Mouse (Mus musculus): Measurements from ENCODE around the gene Snx27.

Gene Snx27

DNA sequence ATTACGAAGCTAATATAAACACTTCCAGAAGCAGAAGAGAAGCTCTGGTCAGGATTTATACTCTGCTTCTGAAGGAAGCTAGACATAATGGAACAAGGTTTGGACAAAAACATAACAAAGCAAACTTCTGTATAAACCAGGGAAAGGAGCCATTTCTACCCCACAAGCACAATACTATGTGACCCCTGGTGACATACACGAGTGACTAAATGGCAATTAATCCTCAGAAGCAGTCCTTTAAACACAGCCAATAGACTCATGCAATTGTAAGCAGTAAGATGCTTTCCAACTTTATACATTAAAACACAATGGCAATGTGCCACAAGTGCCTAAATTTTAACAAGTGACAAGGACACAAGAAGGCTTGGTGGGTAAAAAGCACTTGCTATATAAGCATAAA lies 15.3 kb downstream of the Snx27 start:
- no peak for DNase-seq (ENCODE audit: low read depth, low spot score)

DNA sequence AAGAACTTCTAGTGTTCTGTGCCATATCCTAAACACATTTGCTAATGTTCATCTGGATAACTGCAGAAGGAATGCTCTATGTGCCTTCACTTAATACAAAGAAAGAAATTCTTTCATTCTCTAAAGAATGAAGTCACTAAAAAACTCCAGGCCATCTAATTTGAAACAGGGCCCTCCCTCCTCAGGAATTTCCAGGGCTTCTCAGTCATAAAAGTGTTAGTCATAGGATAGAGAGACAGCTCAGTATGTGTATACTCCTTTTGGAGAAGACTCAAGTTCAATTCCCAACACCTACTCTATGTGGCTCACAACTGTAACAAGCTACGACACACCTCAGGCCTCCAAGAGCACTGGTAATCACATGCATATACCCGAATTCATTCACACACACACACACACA lies 17.0 kb downstream of the Snx27 start:
- DNase-seq (ENCODE audit: low read depth, low spot score), result peak; percentile 93

DNA sequence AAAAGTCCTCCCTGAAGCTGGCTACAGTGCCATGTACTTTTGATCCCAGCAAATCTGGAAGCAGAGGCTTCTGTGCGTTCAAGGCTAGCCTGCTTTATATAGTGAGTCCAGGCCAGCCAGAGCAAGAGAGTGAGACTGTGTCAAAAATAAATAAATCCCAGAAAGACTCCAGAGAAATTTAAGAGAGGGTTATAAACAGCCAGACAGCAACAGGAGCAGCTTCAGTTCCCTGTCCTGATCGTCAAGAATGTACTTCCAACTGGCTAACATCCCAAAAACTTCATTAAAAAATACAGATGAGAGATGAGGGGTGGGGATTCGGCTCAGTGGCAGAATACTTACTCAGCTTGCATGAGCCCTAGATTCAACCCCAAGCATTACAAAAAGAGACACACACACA lies 17.4 kb downstream of the Snx27 start:
- DNase-seq (ENCODE audit: low read depth, low spot score), result no peak

DNA sequence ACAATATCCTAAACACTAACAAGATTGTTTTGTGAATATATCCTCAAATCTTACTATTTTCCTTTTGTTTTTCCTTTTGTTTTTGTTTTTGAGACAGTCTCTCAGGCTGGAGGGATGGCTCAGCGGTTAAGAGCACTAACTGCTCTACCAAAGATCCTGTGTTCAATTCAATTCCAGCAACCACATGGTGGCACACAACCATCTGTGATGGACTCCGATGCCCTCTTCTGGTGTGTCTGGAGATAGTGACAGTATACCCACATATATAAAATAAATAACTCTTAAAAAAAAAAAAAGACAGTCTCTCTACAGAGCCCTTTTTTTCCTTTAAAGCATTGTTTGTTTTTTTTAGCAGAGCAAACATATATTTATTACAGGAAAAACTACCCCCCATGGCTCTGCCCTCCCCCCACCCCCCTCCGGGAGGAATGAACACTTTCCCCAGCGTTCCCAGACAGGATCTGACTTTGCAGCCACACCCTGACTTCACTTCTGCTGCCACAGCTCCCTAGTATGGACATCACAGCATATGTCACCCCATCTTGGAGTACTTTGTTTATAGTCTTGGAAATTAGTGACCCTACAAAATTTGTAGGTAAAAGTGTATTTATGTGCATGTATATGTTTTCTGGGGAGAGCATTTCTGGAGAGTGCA lies 18.0 kb downstream of the Snx27 start:
- peak; percentile 58 for DNase-seq (ENCODE audit: low read depth, low spot score)

DNA sequence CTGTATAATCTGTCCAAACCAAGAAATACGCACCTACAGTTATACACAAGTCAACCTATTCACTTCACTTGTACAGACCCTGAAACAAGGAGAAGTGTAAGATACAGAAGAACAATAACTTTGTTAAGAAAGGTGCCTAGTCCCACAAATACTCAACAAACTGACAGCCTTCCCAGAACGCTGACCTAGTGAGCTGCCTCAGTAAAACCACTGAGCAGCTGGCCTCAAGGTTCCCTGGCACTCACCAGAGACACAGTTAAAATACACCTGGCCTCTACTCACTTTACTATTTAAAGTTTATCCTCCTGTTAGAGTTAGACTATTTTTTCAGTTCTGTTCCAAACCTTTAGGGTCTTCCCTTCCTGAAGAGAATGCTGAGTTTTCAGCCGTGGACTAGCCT lies 19.4 kb downstream of the Snx27 start:
- no peak for DNase-seq (ENCODE audit: low read depth, low spot score)

DNA sequence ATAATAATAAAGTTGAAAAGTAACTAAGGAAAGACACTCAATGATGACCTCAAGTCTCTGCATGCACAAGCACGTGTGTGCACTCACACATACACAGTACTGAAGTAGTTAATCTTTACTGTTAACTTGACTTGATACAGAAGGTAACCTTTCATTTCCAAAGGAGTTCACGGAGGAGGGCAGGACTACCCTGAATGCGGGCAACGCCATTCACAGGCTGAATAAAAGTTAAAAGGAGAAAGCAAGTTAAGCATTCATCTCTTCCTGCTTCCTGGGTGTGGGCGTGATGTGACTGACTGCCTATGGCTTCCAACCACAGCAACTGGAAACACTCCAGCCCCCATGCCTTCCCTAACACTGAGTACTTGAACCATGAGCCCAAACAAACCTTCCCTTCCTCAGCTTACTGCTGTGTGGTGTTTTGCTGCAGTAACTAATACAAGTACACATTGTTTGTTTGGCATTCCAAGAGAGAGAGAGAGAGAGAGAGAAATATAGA lies 22.5 kb downstream of the Snx27 start:
- DNase-seq (ENCODE audit: low read depth, low spot score), result peak; percentile 42

DNA sequence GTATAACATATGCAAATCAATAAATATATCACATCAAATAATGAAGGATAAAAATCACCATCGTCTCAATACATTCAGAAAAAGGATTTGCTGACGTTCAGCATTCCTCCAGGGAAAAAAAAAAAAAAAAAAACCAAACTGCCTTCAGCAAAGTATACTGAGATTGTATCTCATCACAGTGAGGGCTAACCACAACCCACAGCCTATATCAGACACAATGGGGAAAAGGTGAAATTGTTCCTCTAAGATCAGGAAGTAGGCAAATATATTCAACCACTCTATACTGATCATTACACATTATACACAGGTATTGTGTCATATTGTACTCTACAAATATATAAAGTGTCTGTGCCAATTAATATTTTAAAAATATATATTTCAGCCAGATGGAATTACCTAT lies 33.5 kb downstream of the Snx27 start:
- no peak for DNase-seq (ENCODE audit: low read depth, low spot score)

DNA sequence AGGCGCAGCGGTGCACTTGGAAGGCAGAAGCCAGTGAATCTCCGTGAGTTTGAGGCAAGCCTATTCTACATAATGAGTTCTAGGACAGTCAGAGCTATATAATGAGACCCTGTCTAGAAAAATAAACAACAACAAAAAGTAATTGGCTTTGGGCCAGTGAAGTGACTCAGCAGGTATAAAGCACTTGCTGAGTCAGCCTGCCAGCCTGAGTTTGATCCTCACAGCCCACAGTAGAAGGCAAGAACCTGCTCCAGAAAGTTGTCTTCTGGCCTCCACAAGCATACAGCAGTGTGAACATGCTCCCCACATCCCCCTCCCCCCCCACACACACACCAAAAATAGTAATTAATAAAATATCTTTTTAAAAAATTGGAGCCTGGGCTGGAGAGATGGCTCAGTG lies 45.3 kb downstream of the Snx27 start:
- DNase-seq (ENCODE audit: low read depth, low spot score), result peak; percentile 72

DNA sequence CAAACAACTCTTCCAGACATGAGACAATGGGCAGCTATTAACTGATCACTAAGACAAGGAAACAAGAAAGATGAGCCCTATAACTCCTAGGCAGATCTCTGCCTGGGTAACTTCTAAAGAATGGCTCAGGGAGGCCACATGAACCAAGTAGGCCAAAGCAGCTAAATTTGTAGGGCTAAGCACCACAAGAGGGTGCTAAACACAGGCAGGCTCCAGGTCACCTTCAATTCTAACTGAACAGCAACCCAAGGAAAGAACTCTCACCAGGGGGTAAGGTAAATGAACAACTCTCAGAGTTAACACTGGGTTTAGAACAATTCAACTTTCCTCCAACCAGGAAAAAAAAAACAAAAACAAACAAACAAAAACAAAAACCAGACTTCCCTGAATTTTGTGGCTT lies 48.5 kb downstream of the Snx27 start:
- peak; percentile 67 for DNase-seq (ENCODE audit: low read depth, low spot score)

DNA sequence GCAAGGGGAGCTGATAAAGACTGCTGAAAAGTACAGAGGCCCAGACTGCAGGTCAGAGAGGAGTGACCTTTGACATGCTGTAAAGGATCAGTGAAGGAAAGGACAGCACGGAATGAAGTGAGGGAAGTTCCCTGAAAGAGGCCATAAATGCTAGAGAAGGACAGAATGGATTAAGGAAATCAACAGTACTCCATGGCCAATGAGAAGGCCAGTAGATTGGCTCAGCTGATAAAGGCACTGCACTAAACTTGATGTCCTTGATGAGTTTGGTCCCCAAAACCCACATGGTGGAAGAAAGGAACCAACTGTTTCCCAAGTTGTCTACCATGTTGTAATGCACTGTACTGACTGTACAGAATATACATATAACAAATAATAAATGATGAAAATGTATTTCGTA lies 55.8 kb downstream of the Snx27 start:
- DNase-seq (ENCODE audit: low read depth, low spot score), result no peak

DNA sequence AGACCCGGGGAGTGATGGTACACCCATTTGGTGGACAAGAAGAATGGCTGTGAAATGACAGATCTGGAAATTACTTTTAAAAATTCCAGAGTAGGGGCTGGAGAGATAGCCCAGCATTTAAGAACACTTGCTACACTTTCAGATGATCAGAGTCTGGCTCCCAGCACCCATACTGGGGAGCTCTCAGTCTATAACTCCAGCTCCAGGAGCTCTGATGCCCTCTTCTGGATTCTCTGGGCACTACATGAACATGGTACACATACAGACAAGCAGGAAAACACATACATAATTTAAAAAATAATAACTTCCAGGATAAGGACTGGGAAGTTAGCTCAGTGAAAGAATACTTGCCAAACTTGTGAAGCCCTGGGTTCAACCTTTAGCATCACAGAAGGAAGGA lies 75.9 kb downstream of the Snx27 start:
- DNase-seq (ENCODE audit: low read depth, low spot score), result peak; percentile 45

DNA sequence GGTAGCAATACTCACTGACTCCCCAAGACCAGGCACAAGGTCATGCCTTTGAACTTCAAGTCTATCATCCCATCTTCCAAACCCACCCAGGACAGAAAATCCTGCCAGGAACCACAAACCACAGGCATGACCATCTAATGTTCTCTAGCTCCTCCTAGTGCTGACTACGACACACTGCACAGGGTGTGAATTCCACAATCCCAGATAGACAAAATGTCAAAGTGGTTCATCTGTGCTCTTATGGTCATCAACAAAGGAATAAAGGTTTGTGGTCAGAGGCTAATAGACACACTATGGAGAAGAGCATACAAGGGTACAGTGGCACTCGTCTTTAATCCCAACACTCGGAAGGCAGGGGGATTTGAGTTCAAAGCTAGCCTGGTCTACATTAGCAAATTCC lies 80.3 kb downstream of the Snx27 start:
- DNase-seq (ENCODE audit: low read depth, low spot score), result peak; percentile 75

DNA sequence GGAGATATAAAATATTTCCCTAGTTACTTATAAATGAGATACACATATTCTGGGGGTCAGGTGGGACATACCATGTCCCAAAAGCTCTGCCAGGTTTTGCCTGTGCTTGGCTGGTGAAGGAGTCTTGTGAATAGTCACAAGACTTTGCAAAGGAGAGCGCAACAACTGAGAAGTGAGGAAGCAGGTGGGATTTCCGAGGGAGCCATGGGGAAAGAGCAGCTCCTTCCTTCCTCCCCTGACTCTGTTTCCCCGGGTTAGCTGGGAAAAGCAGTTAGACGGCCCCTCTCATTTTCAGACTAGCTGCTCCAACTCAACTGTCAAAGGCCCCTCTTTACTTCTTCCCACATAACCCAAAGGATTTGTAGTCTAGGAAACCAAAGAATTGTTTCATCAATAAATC lies 85.4 kb downstream of the Snx27 start:
- DNase-seq (ENCODE audit: low read depth, low spot score), result no peak

DNA sequence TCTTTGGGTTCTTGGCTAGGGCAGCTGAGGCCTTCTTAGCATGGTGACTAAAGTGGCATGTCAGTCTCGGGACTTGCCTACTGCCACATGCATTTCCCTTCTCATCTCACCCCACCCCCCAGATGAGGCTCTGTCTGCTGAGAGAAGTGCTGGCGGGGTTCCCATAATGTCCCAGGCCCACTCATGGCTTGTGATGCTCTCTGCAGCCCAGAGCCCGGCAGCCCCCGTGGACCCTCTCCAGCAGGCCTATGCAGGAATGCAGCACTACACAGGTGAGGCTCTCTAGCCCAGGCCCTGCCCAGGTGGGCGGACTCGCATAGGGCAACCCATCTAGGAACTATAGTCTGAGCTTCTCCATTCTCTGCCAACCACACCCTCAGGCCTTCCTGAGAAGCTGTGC lies 94.9 kb downstream of the Snx27 start:
- peak; percentile 17 for DNase-seq (ENCODE audit: low read depth, low spot score)

DNA sequence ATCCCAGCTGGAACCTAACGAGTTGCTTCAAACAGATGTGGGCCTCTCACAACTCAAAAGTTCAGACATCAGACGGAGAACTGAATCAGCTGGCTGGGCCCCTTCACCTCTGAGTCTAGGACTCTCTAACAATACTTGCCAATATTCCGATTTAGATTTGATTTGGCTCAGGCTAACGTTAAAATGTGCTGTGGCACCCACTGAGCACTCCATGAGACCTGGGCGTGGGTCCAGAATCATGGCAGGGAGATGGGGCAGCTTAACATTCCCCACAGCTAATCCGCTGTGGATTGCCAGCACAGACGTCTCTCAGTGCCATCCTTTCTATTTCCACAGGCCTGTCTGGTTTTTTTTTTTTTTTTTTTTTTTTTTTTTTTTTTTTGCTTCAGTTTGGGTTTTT lies 96.6 kb downstream of the Snx27 start:
- DNase-seq (ENCODE audit: low read depth, low spot score), result no peak

DNA sequence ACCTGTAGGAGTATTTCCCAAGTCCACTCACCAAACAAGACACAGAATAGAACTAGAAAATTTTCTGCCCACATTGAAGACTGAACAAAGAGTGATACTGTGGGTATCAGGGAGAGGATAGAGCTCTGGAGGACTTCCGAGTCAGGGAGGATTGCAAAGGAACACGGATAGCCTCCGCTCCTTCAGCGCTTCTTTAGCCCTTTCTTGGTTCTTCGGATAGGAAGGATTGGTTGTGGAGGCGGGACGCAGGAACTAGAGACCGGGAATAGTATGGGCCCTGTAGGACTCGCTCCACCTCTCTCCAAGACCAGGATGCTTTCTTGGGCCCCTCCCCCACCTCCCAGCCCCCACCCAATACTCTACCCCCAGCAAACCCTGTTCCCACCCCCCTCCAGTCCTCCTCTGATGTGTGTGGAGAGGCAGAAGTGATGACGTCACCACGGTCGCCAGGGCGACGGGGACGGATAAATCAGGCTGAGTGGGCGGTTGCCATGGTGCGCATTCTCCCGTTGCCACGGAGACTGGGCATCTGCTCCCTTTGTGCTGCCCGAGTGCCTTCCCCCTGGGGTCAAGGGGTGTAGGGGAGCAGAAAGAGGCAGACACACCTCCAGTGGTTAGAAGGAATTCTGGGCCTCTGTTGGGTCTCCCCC lies 98.6 kb downstream of the Snx27 start:
- DNase-seq (ENCODE audit: low read depth, low spot score), result no peak

DNA sequence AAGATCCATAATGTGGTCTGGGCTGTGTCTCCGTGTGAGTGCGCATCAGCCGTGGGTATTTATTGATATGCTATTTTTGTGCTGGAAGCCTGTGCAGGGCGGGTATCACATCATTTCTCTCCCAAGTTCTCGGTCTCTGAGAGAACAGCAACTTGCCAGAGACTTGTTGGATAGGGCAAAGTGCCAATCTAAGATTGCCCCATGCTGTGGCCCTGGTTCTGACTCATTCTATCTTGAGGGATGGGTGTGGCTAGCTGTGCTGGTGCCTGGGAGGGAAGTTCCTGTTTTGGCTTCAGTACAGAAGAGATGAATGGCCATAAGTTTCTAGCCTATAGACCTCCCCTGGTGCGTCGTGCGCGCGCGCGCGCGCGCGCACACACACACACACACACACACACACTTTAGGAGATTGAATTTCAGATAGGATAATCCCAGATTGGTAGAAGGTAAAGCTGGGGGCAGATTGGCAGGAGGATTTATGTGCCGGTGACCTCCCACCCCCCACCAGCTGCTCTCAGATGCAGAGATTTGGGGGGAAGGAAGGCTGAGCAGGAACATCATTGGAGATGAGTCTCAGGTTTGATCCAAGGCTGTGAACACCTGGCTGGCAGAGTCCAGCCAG lies 99.6 kb downstream of the Snx27 start:
- peak; percentile 77 for DNase-seq (ENCODE audit: low read depth, low spot score)

DNA sequence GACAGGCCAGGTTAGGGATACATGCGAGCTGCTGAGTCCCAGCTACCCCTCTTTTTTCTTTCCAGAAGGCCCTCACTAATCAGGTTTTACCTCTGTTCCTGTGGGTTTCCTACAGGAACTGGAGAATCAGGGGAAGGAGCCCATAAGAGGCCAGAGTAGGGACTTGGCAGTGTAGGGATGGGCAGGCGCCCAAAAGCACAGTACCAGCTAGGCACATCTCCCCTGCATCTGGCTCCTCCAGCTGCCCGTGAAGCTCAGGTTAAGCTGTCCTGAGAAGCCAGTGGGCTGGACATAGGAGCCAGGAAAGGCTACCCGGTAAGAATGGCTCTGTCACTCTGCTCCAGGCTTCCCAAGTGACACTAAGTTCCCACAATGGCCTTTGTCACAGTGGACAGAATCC lies 101.1 kb downstream of the Snx27 start:
- DNase-seq (ENCODE audit: low read depth, low spot score), result no peak

DNA sequence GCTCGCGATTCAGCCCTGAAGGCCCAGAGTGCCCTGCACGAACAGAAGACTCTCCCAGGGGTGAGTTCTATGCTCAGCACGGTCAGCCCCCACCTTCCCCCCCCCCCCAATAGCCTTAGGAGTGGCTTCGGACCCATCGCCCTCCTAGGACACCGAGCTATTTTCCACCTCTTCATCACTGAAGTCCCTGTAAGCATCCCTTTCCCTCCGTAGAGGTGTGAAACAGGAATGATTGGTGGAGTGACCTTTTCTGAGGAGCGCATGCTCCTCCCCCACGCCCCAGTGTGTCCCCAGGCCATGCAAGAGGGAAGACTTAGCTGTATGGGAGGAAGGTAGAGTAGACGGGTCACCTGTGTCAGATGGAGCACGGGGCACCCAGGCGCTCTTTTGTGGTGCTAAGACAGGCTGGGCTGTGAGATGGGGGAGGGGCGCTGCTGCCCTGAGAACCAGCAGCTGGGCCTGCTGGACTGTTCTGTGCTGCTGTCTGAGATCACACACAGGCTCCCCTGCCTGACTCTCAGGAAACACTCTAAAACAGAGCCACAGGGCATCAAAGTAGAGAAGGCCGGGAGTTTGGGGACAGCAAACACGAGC lies 102.1 kb downstream of the Snx27 start, which contains the start of gene Riiad1:
Gene Riiad1 (minus strand): TSS at position 51 of the 594 bp plus-strand sequence.
- no peak for DNase-seq (ENCODE audit: low read depth, low spot score)

DNA sequence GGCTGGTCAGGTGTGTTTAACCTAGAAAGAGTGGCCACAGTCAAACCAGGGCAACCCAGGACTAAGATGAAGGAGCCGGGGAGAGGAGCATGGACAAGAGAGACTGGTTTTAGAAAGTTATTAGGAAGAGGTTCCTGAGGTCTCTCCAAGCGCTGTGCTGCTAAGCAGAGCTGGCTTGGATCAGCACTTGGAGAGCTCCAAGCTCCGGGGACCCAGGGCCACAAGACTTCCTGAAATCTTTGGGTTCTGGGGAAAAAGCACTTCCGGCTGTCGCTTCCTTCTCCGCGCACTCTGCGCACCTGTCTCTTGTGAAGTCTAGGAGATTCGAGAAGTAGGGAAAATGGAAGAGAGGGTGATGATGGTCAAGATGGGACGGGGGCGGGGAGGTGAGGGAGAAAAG lies 103.0 kb downstream of the Snx27 start:
- DNase-seq (ENCODE audit: low read depth, low spot score), result no peak

DNA sequence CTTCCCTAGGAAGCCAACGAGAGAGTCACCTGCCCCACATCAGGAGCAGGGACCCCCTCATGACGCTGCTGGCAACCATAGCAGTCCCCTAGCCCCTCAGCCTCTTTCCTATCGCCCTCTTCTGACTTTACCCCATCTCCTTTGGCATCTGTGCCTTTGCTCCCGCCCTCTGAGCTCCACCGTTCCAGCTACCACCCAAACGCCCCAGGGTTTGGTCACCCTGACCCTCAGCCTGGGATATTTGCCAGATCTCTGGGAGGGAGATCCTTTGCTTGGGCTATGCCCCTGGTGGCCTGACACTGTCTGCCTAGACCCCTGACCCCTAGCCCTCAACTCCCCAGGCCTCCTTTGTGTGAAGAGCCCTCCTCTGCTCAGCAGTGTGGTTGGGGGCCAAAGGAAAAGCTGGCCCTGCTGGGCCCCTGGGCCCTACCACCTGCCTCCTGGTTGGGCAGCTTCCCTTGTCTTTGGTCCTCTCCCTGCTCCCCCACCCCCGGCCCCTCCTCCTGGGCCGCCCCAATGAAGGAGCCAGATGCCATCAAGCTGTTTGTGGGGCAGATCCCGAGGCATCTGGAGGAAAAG lies 103.8 kb downstream of the Snx27 start:
- DNase-seq (ENCODE audit: low read depth, low spot score), result no peak

DNA sequence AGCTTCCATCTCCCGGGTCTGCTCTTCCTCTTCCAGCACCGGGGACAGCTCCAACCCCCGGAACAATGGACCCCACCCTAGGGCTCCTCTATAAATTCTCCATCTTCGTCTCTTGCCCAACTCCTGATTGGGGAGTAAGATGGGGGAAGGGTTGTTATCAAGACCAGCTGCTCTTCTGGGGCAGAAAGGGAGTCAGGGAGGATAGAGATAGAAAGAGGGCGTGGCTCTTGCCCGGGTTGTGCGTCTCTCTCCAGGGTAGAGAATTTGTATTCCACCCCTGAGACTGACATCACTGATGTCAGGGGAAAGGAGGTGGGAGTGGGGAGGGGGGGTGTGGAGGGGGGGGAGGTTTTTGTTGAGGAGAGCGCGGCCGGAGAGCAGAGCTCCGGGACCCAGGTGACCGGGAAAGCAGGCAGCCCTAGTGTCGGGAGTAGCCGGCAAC lies 104.5 kb downstream of the Snx27 start, which contains the start of gene Celf3:
Gene Celf3 (plus strand): TSS at position 315 of the 442 bp plus-strand sequence.
- no peak for DNase-seq (ENCODE audit: low read depth, low spot score)
